Mouse (Mus musculus) kidney, postnatal 0 days (tissue): ENCODE measurements around the gene Btbd9. TPM values are rescaled to one million over a fixed set of nuclear protein-coding genes. Genes with fewer than 3 reads are reported as not detected.

Experiments used
- ATAC-seq: fragments of 200-750 bp; cut with Nextera tagmentation; replicated peaks from 2 replicates; pipeline ENCODE4 v1.8.0; 2017; ENCODE audit warnings: low read depth, moderate number of reproducible peaks, moderate TSS enrichment, moderate library complexity; ENCODE audit not compliant: low FRiP score
- DNase-seq: peaks from one replicate; pipeline ENCODE4 v3.0.0-alpha.2; 2016; ENCODE audit warnings: low spot score
- H3K27ac ChIP-seq: fragments of 300-500 bp; sonication (generic); 2 replicates; pipeline ENCODE4 v1.5.1; 2014; ENCODE audit warnings: mild to moderate bottlenecking
- H3K27me3 ChIP-seq: fragments of 300-500 bp; sonication (generic); 2 replicates; pipeline ENCODE4 v1.6.1; 2014; ENCODE audit warnings: low read length, mixed read lengths; ENCODE audit not compliant: insufficient read depth
- H3K36me3 ChIP-seq: fragments of 300-500 bp; sonication (generic); 2 replicates; pipeline ENCODE4 v1.6.1; 2014; ENCODE audit warnings: low read length, mixed read lengths; ENCODE audit not compliant: insufficient read depth
- H3K4me1 ChIP-seq: fragments of 300-500 bp; sonication (generic); replicated peaks from 2 replicates; pipeline ENCODE4 v1.6.1; 2014; ENCODE audit warnings: antibody characterized with exemption, low read length, mixed read lengths; ENCODE audit not compliant: insufficient read depth
- H3K4me2 ChIP-seq: fragments of 300-500 bp; sonication (generic); 2 replicates; pipeline ENCODE4 v1.6.1; 2014; ENCODE audit warnings: mild to moderate bottlenecking, low read length, moderate library complexity, mixed read lengths
- H3K4me3 ChIP-seq: fragments of 300-500 bp; sonication (generic); replicated peaks from 2 replicates; pipeline ENCODE4 v1.5.1; 2014; ENCODE audit warnings: low read depth, low read length
- H3K9ac ChIP-seq: fragments of 300-500 bp; sonication (generic); 2 replicates; pipeline ENCODE4 v1.6.1; 2014; ENCODE audit warnings: low read depth, low read length
- H3K9me3 ChIP-seq: fragments of 300-500 bp; sonication (generic); replicated peaks from 2 replicates; pipeline ENCODE4 v1.6.1; 2016; ENCODE audit warnings: low read length, inconsistent platforms, mixed read lengths
- CTCF ChIP-seq: IDR thresholded peaks from 2 replicates; pipeline ENCODE4 v1.5.1; 2016; ENCODE audit warnings: antibody characterized with exemption, low read depth, mild to moderate bottlenecking, moderate library complexity
- WGBS: fragments of 180-500 bp; shearing (Covaris S2); extraction: QIAGEN DNeasy Blood & Tissue Kit; methylation state at CpG from one replicate; pipeline ENCODE4 v1.1.7; 2014; 5-methylcytosine and 5-hydroxymethylcytosine counted together
- polyA plus RNA-seq: library from polyadenylated mRNA; unstranded; fragments of >200 nt; fragmentation: Nextera tagmentation; extraction: Ambion mirVana; gene quantifications from 2 replicates; pipeline ENCODE4 v1.2.1, GENCODE M21; 2015

Gene Btbd9
- polyA plus RNA-seq, 1 experiment from 2014 or later: 41.1 TPM

DNA sequence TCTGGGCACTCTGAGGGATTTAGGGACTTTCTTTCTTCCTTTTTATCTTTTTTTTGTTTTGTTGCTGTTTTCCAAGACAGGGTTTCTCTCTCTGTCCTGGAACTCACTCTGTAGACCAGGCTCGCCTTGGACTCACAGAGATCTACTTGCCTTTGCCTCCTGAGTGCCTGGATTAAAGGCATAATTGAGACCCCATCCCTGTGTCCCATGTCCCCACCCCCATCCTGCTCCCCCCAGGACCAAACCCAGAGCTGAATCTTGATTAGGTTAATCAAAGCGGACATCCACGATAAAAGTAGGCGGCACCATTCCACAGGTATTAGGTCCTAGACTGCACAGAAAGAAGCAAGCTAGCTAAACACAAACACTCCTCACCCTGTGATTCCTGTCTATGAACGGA is 28.7 kb upstream of the Btbd9 start:
- WGBS: 88% methylated on average over 5 of the region's 5 CpGs
- ATAC-seq (no peak), DNase-seq (no peak)
- Histone ChIP-seq H3K4me2 (no peak overlapping the region), H3K9me3 (no peaks in the 10 kb centered on the region), H3K4me3 (no peak overlapping the region), H3K4me1 (0 out of 2 replicates have a peak, but pooled peaks cover 19% of the 10 kb centered on the region), H3K27me3 (no peaks in the 10 kb centered on the region), H3K27ac (no peak overlapping the region), H3K9ac (no peak overlapping the region), H3K36me3 (peaks cover 22% of the 10 kb centered on the region; the same call in 1 of the 2 replicates)
- no peak for TF ChIP-seq CTCF

DNA sequence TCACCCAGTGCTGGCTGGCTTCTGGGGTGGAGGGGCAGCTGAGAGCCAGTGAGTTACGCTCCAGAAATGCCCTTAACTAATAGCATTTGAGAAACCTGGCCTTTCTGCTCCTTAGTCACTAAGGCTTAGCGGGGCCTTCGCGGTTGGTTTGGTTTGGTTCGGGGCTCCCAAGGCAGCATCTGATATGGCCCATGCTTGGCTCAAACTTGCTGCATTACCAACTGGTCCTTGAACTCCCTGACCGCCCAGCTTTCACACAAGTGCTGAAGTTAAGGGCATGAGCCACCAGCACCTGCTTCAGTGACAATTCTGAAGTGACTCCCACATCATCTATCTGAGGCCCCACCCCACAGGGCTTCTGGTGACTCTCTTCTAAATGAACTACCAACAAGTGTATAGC is 28.0 kb upstream of the Btbd9 start:
- Histone ChIP-seq H3K27ac (no peak overlapping the region), H3K9ac (no peak overlapping the region), H3K4me3 (no peak overlapping the region), H3K27me3 (no peaks in the 10 kb centered on the region), H3K4me2 (no peak overlapping the region), H3K9me3 (no peaks in the 10 kb centered on the region), H3K4me1 (0 out of 2 replicates have a peak, but pooled peaks cover 14% of the 10 kb centered on the region), H3K36me3 (peaks cover 23% of the 10 kb centered on the region; the same call in 1 of the 2 replicates)
- WGBS: 37% methylated on average over 6 of the region's 6 CpGs
- DNase-seq: no peak
- no peak for ATAC-seq
- no peak for TF ChIP-seq CTCF

DNA sequence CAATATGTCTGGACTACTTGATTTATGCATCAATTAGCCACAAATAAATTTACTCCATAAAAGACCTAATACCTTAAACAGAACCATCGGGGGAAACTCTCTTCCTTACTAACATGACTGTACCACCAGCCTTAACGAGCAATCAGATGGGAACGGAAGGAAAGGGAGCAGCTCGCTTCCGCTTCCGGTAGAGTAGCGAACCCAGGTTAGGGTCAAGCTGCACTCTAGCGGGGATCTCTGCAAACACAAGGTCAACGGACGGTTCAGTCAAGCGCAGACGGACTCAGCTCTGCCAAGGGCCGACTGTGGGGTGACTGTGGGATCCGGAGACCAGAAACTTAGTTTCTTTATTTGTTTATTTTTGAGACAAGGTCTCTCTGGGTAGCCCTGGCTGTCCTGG is 25.9 kb upstream of the Btbd9 start:
- Histone ChIP-seq H3K27ac (no peak overlapping the region), H3K9me3 (no peaks in the 10 kb centered on the region), H3K4me1 (0 out of 2 replicates have a peak, but pooled peaks cover 3% of the 10 kb centered on the region), H3K4me2 (no peak overlapping the region), H3K36me3 (peaks cover 41% of the 10 kb centered on the region), H3K4me3 (no peak overlapping the region), H3K27me3 (no peaks in the 10 kb centered on the region), H3K9ac (no peak overlapping the region)
- ATAC-seq (no peak), DNase-seq (no peak)
- 88% methylated on average over 14 of the region's 14 CpGs for WGBS
- no peak for TF ChIP-seq CTCF

DNA sequence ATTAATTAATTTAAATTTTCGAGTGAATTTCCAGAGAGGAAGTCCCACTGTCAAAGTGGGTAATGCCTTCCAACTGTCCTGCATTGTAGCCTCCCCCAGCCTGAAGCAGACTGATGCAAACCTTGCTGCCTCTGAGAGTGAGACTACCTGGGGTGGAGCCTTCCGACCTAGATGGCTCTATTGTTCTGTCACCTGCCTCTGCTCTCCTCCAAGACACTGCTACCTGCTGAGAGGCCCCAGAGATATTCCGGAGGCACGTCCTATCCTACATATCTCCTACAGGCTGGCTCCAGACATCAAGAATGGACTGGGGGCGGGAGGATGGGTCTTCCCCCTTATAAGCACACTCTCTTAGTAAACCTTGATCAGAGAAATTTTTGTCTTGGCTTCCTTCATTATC is 22.0 kb upstream of the Btbd9 start:
- no peak for DNase-seq
- H3K4me1 ChIP-seq: no peaks in the 10 kb centered on the region

DNA sequence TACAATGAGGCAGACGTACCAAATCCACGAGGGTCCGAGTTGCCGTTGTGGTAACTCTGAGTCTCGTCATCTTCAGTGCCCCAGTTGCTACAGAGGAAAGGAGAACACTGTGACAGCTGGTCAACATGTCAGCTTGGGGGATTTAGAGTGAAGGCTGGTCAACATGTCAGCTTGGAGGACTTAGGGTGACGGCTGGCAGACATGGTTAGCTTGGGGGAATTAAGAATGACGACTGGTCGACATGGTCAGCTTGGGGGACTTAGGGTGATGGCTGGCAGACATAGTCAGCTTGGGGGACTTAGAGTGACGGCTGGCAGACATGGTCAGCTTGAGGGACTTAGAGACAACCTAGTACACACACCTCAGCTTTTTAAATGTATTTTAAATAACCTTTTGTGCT is 21.5 kb upstream of the Btbd9 start:
- H3K4me3 ChIP-seq: no peak overlapping the region
- no peaks in the 10 kb centered on the region for H3K4me1 ChIP-seq
- H3K27me3 ChIP-seq: no peaks in the 10 kb centered on the region
- peaks cover 64% of the 10 kb centered on the region for H3K36me3 ChIP-seq
- TF ChIP-seq CTCF: no peak
- ATAC-seq (no peak), DNase-seq (no peak)
- H3K9me3 ChIP-seq: no peaks in the 10 kb centered on the region
- no peak overlapping the region for H3K4me2 ChIP-seq
- WGBS: 96% methylated on average over 9 of the region's 9 CpGs
- H3K9ac ChIP-seq: no peak overlapping the region
- H3K27ac ChIP-seq: no peak overlapping the region

More for the DNA sequence above, 22.0 kb upstream of the Btbd9 start:
- TF ChIP-seq CTCF: no peak
- Histone ChIP-seq H3K4me2 (no peak overlapping the region), H3K27me3 (no peaks in the 10 kb centered on the region), H3K4me3 (no peak overlapping the region), H3K9me3 (no peaks in the 10 kb centered on the region), H3K27ac (no peak overlapping the region), H3K9ac (no peak overlapping the region), H3K36me3 (peaks cover 62% of the 10 kb centered on the region)
- ATAC-seq: no peak
- 90% methylated on average over 5 of the region's 5 CpGs for whole genome bisulfite sequencing

DNA sequence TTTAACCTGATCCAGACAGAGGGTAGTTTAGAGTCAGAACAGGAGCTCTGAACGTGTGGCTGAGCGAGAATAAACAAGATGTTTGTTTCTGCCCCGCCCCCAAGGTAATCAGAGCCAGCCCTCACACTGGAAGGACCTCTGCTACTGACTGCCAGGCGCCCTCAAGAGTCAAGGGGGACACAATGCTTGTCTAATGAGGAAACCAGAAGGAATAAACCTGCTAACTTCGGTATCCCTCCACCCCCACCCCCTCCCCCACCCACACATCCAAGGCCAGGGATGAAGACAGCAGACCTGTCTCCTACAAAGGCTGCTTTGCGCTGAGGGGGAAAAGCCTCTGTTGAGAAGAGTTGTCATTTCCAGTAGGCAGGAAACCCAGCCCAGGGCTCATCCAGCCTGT is 18.6 kb upstream of the Btbd9 start:
- Histone ChIP-seq H3K9ac (no peak overlapping the region), H3K9me3 (no peaks in the 10 kb centered on the region), H3K4me3 (no peak overlapping the region), H3K4me2 (no peak overlapping the region), H3K4me1 (no peaks in the 10 kb centered on the region), H3K27me3 (no peaks in the 10 kb centered on the region), H3K36me3 (peaks cover 50% of the 10 kb centered on the region), H3K27ac (no peak overlapping the region)
- ATAC-seq (no peak), DNase-seq (no peak)
- no peak for TF ChIP-seq CTCF
- WGBS: 53% methylated on average over 6 of the region's 6 CpGs

DNA sequence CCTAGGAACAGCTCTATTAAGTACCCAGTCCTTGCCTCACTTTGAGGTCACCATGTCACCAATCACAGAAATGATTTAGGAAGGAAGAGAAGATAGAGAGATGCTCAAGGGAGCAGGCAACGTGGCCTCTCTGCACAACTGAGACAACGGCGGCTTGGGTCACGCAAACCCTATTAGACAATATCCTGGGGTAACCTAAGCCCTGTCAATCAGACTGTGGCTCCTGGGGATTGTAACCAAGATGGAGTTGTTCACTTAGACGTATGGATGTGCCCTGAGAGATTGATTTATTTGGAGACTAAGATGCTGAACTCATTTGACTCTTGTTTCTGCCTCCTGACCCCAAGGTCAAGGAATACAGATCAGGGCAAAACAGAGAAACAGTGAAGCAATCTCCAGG is 18.1 kb upstream of the Btbd9 start:
- TF ChIP-seq CTCF: no peak
- ATAC-seq (no peak), DNase-seq (no peak)
- H3K4me2 ChIP-seq: no peak overlapping the region
- H3K9me3 ChIP-seq: no peaks in the 10 kb centered on the region
- no peak overlapping the region for H3K4me3 ChIP-seq
- WGBS: 56% methylated on average over 5 of the region's 5 CpGs
- no peak overlapping the region for H3K27ac ChIP-seq
- peaks cover 50% of the 10 kb centered on the region for H3K36me3 ChIP-seq
- no peak overlapping the region for H3K9ac ChIP-seq
- no peaks in the 10 kb centered on the region for H3K27me3 ChIP-seq
- H3K4me1 ChIP-seq: no peaks in the 10 kb centered on the region
